Mouse (Mus musculus) kidney, adult 2 months (tissue): ENCODE measurements around the gene Cbln3.

ENCODE experiments used
- CTCF ChIP-seq: fragments of 200-500 bp; conservative IDR thresholded peaks from 2 replicates; pipeline ENCODE4 v1.5.1; 2011; ENCODE audit warnings: low read depth, mild to moderate bottlenecking, control low read depth, low read length, moderate library complexity, mixed read lengths; ENCODE audit not compliant: insufficient read depth, insufficient read length
- POLR2A ChIP-seq: fragments of 200-500 bp; IDR thresholded peaks from one replicate; pipeline ENCODE4 v1.6.1; 2011; ENCODE audit warnings: low read depth, low read length, control low read depth

DNA sequence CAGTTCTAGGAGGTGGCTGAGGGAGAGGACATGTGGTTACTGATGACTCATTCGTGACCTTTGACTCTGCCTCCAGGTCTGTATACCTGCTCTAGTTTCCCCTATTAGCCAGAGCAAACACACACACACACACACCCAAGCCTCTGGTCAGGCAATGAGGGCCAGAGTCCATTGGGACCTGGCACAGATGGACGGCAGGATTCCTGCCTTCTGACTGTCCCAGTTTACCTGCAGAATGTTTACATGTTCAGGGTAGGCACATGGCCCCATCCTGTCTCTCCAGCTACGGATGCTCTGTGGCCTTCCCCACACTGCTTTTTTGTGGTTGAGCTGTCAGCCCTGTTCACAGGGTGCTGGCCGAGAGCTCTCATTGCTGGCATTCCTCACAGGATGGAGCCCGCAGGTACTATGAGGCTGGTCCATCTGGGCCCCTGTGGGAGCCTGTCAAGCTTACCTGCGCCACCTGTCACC, 2.0 kb downstream of the Cbln3 start:
- TF ChIP-seq POLR2A (no peak), CTCF (no peak)
